Mouse (Mus musculus): Measurements from ENCODE around the gene Epb41.

Gene Epb41

GRCm38 (mm10) chr4:132074077-132074932 is 816 bp downstream of the Epb41 start, which contains the start of gene Gm10300:
TSS of gene Gm10300 (plus strand) at chr4:132074697.
- DNase-seq = no peak

- DNase-seq = no peak
These were observed 2.2 kb downstream of the Epb41 start for GRCm38 (mm10) chr4:132072946-132073345.

- no peak for DNase-seq
These were observed 3.0 kb downstream of the Epb41 start for GRCm38 (mm10) chr4:132072156-132072555.

- DNase-seq = no peak
These were observed 3.4 kb downstream of the Epb41 start for GRCm38 (mm10) chr4:132071674-132072073.

GRCm38 (mm10) chr4:132067938-132068235 is 7.2 kb downstream of the Epb41 start:
- DNase-seq = no peak

GRCm38 (mm10) chr4:132067112-132067937 is 7.8 kb downstream of the Epb41 start:
- DNase-seq = no peak

GRCm38 (mm10) chr4:132066101-132066773 is 8.9 kb downstream of the Epb41 start:
- DNase-seq = no peak

GRCm38 (mm10) chr4:132065578-132065977 is 9.5 kb downstream of the Epb41 start:
- no peak for DNase-seq

GRCm38 (mm10) chr4:132064550-132064949 is 10.6 kb downstream of the Epb41 start:
- DNase-seq = no peak

- DNase-seq = no peak
These were observed 11.9 kb downstream of the Epb41 start for GRCm38 (mm10) chr4:132062934-132063884.

GRCm38 (mm10) chr4:132062289-132062688 is 12.8 kb downstream of the Epb41 start:
- no peak for DNase-seq

- no peak for DNase-seq
These were observed 14.9 kb downstream of the Epb41 start for GRCm38 (mm10) chr4:132060040-132060832.

- DNase-seq = no peak
These were observed 15.6 kb downstream of the Epb41 start for GRCm38 (mm10) chr4:132059541-132059940.

- no peak for DNase-seq
These were observed 17.8 kb downstream of the Epb41 start for GRCm38 (mm10) chr4:132057311-132057710.

GRCm38 (mm10) chr4:132051321-132052275 is 23.5 kb downstream of the Epb41 start:
- no peak for DNase-seq

GRCm38 (mm10) chr4:132049549-132050200 is 25.4 kb downstream of the Epb41 start:
- no peak for DNase-seq

- DNase-seq = peak; percentile 93
These were observed 26.1 kb downstream of the Epb41 start for GRCm38 (mm10) chr4:132048995-132049404.

GRCm38 (mm10) chr4:132048011-132048991 is 26.8 kb downstream of the Epb41 start:
- DNase-seq = no peak

Measured in layer of hippocampus, adult 9-11 months (tissue).